Mouse (Mus musculus) midbrain, postnatal 0 days (tissue): ENCODE measurements around the gene Asb16. TPM values are rescaled to one million over a fixed set of nuclear protein-coding genes. Genes with fewer than 3 reads are reported as not detected.

Source experiments
- ATAC-seq: fragments of 200-750 bp; cut with Nextera tagmentation; 2 replicates; pipeline ENCODE4 v1.8.0; 2017; ENCODE audit warnings: moderate number of reproducible peaks, mild to moderate bottlenecking, moderate TSS enrichment, moderate library complexity; ENCODE audit not compliant: low FRiP score
- DNase-seq: peaks from one replicate; pipeline ENCODE4 v3.0.0-alpha.2; 2015; ENCODE audit warnings: low spot score
- H3K27ac ChIP-seq: fragments of 300-500 bp; sonication (generic); 2 replicates; pipeline ENCODE4 v1.5.1; 2014; ENCODE audit warnings: low read depth, mild to moderate bottlenecking, low read length, mixed read lengths
- H3K27me3 ChIP-seq: fragments of 300-500 bp; sonication (generic); 2 replicates; pipeline ENCODE4 v1.6.1; 2014; ENCODE audit warnings: low read length, control low read depth, mixed read lengths; ENCODE audit not compliant: insufficient read depth
- H3K36me3 ChIP-seq: fragments of 300-500 bp; sonication (generic); 2 replicates; pipeline ENCODE4 v1.6.1; 2014; ENCODE audit warnings: low read length, control low read depth, mixed read lengths; ENCODE audit not compliant: insufficient read depth
- H3K4me1 ChIP-seq: fragments of 300-500 bp; sonication (generic); 2 replicates; pipeline ENCODE4 v1.6.1; 2014; ENCODE audit warnings: mild to moderate bottlenecking, control low read depth, antibody characterized with exemption, low read length, mixed read lengths; ENCODE audit not compliant: insufficient read depth
- H3K4me2 ChIP-seq: fragments of 300-500 bp; sonication (generic); 2 replicates; pipeline ENCODE4 v1.6.1; 2014; ENCODE audit warnings: low read depth, mild to moderate bottlenecking, low read length, mixed read lengths; ENCODE audit not compliant: poor library complexity, severe bottlenecking
- H3K4me3 ChIP-seq: fragments of 300-500 bp; sonication (generic); 2 replicates; pipeline ENCODE4 v1.5.1; 2014; ENCODE audit warnings: low read depth, mild to moderate bottlenecking, low read length, moderate library complexity
- H3K9ac ChIP-seq: fragments of 300-500 bp; sonication (generic); replicated peaks from 2 replicates; pipeline ENCODE4 v1.6.1; 2014; ENCODE audit warnings: mild to moderate bottlenecking, low read length, moderate library complexity, mixed read lengths; ENCODE audit not compliant: poor library complexity, severe bottlenecking
- H3K9me3 ChIP-seq: fragments of 300-500 bp; sonication (generic); 2 replicates; pipeline ENCODE4 v1.6.1; 2016; ENCODE audit warnings: low read length, control low read depth
- CTCF ChIP-seq: IDR thresholded peaks from 2 replicates; pipeline ENCODE4 v1.5.1; 2016; ENCODE audit warnings: antibody characterized with exemption, mild to moderate bottlenecking
- WGBS: fragments of 180-500 bp; shearing (Covaris S2); extraction: QIAGEN DNeasy Blood & Tissue Kit; methylation state at CpG from one replicate; pipeline ENCODE4 v1.1.7; 2014; 5-methylcytosine and 5-hydroxymethylcytosine counted together
- polyA plus RNA-seq: library from polyadenylated mRNA; unstranded; fragments of >200 nt; fragmentation: Nextera tagmentation; extraction: Ambion mirVana; gene quantifications from 2 replicates; pipeline ENCODE4 v1.2.1, GENCODE M21; 2015
- total RNA-seq: library from RNA; depleted of rRNA; stranded (reverse); fragments of >200 nt; gene quantifications from 2 replicates; pipeline ENCODE4 v1.2.3, GENCODE M21; 2014

Asb16 gene
- total and polyA plus RNA-seq, 2 experiments from 2014 or later: 0.28 to 2.5 TPM

GRCm38 (mm10) chr11:102295598-102296471 is 27.3 kb downstream of the Asb16 start:
- Histone ChIP-seq H3K4me3 (peak overlapping the region; percentile 92), H3K4me2 (peak overlapping the region; percentile 91), H3K9ac (peak overlapping the region; percentile 93), H3K27me3 (no peaks in the 10 kb centered on the region), H3K27ac (peak overlapping the region; percentile 94), H3K4me1 (peaks cover 5% of the 10 kb centered on the region; the same call in 1 of the 2 replicates), H3K9me3 (no peaks in the 10 kb centered on the region), H3K36me3 (peaks cover 26% of the 10 kb centered on the region)
- TF ChIP-seq CTCF: no peak
- ATAC-seq (peak; percentile 14; the same call in 1 of the 2 replicates), DNase-seq (peak; percentile 62)
- under 1% methylated on average over 32 of the region's 73 CpGs for WGBS

GRCm38 (mm10) chr11:102296491-102297472 is 28.2 kb downstream of the Asb16 start, which contains the start of gene Atxn7l3:
Gene Atxn7l3 (minus strand): TSS chr11:102296631.
- H3K36me3 ChIP-seq: peaks cover 17% of the 10 kb centered on the region
- no peak for TF ChIP-seq CTCF
- WGBS: under 1% methylated on average over 30 of the region's 125 CpGs
- peak; percentile 99 for DNase-seq
- peak within 1 kb of the TSS; percentile 94 for H3K27ac ChIP-seq
- peak; percentile 93 for ATAC-seq
- H3K9me3 ChIP-seq: no peaks in the 10 kb centered on the region
- H3K4me3 ChIP-seq: peak within 1 kb of the TSS; percentile 92
- H3K4me1 ChIP-seq: peaks cover 5% of the 10 kb centered on the region; the same call in 1 of the 2 replicates
- H3K4me2 ChIP-seq: peak within 1 kb of the TSS; percentile 91
- peak within 1 kb of the TSS; percentile 93 for H3K9ac ChIP-seq
- no peaks in the 10 kb centered on the region for H3K27me3 ChIP-seq

GRCm38 (mm10) chr11:102297577-102298556 is 29.3 kb downstream of the Asb16 start:
- Histone ChIP-seq H3K4me3 (peak overlapping the region; percentile 92), H3K4me2 (peak overlapping the region; percentile 91), H3K9me3 (no peaks in the 10 kb centered on the region), H3K9ac (peak overlapping the region; percentile 93), H3K4me1 (peaks cover 5% of the 10 kb centered on the region; the same call in 1 of the 2 replicates), H3K36me3 (peaks cover 6% of the 10 kb centered on the region), H3K27ac (peak overlapping the region; percentile 94), H3K27me3 (no peaks in the 10 kb centered on the region)
- no peak for TF ChIP-seq CTCF
- ATAC-seq (peak; percentile 14; the same call in 1 of the 2 replicates), DNase-seq (no peak)
- 26% methylated on average over 27 of the region's 27 CpGs for WGBS

- TF ChIP-seq CTCF: peak; percentile 76
- Histone ChIP-seq H3K4me2 (no peak overlapping the region), H3K4me3 (no peak overlapping the region), H3K9me3 (no peaks in the 10 kb centered on the region), H3K27ac (no peak overlapping the region), H3K36me3 (no peaks in the 10 kb centered on the region), H3K4me1 (peaks cover 4% of the 10 kb centered on the region; the same call in 1 of the 2 replicates), H3K27me3 (no peaks in the 10 kb centered on the region), H3K9ac (no peak overlapping the region)
- DNase-seq (peak; percentile 63), ATAC-seq (no peak)
- WGBS: 12% methylated on average over 1 of the region's 1 CpGs
These were observed 31.3 kb downstream of the Asb16 start for GRCm38 (mm10) chr11:102299839-102300238.

GRCm38 (mm10) chr11:102304141-102304540 is 35.6 kb downstream of the Asb16 start:
- H3K4me2 ChIP-seq: no peak overlapping the region
- H3K4me3 ChIP-seq: no peak overlapping the region
- no peak overlapping the region for H3K9ac ChIP-seq
- H3K27me3 ChIP-seq: no peaks in the 10 kb centered on the region
- peaks cover 24% of the 10 kb centered on the region for H3K36me3 ChIP-seq
- H3K9me3 ChIP-seq: no peaks in the 10 kb centered on the region
- DNase-seq: no peak
- H3K27ac ChIP-seq: no peak overlapping the region
- no peaks in the 10 kb centered on the region for H3K4me1 ChIP-seq
- no peak for ATAC-seq
- WGBS: 59% methylated on average over 2 of the region's 2 CpGs
- TF ChIP-seq CTCF: no peak
